Mouse (Mus musculus): ENCODE measurements around the gene Pxk.

- TF ChIP-seq CTCF (IDR thresholded peaks at IDR 0.05; ENCODE audit: borderline replicate concordance, insufficient read depth, low read length) (no peak), POLR2A (IDR thresholded peaks at IDR 0.05; ENCODE audit: low read depth, low read length) (no peak)
Observed at GRCm38 (mm10) chr14:8200769-8201168, 102.8 kb downstream of the Pxk start.

Data from embryonic fibroblast, embryonic 13.5 days (primary cell).